ENCODE assay signal across 30 mouse cellular contexts in the genomic region with DNA sequence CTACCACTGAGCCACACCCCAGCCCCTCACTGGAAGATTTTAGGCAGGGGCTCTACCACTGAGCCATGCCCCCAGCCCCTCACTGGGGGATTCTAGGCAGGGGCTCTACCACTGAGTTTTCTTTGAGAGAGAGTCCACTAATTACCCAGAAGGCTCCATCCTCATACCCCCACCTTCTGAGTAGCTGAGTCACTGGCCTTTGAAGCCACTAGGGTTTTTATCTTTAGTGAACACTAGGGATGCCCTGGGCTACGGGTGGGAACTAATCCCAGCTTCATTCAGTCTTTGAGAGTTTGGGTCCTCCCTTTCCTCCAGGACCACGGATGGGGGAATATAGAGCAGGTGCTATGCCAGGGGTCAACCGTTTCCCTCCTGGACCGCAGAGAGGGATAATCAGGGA. TPM values are rescaled to one million over a fixed set of nuclear protein-coding genes. Genes with fewer than 3 reads are reported as not detected.
DNase-seq lines count a peak whose midpoint lies in the region; ATAC-seq and TF ChIP-seq lines count a peak whose summit lies in the region.
"Had no signal": no experiment of that assay in that cellular context is flagged by ENCODE, and none has a peak within 500 bp of the region (broad histone marks: within the 10 kb centered on the region; RNA-seq: fewer than 3 reads in every experiment).

No protein-coding gene starts in this region.

- TF ChIP-seq RAD21 in MEL (IDR thresholded peaks at IDR 0.05; ENCODE audit: low read depth, low read length): no peak

- WGBS in liver, embryonic 12.5 days (ENCODE audit: insufficient replicate concordance): 70% methylated on average over 4 of the region's 4 CpGs
- 76% methylated on average over 4 of the region's 4 CpGs for WGBS in liver, postnatal 0 days (ENCODE audit: insufficient replicate concordance)

- DNase-seq in G1E (ENCODE audit: low spot score) (no peak), MEL (ENCODE audit: low read depth, low spot score) (no peak)
- no peak for DNase-seq in liver, postnatal 0 days
- DNase-seq in lung, postnatal 25 days (ENCODE audit: low spot score): no peak
- DNase-seq in kidney, adult 11 months: no peak
- no peak for DNase-seq in adrenal gland, adult 2 months
- DNase-seq: adrenal gland, postnatal 14 days; B cell, adult 2 months; cerebellum, adult 11 months; cerebellum, adult 9-10 months; cerebellum, postnatal 36 days; kidney, adult 8-10 months; kidney, postnatal 10 days; layer of hippocampus, postnatal 36 days; lung, postnatal 36 days; retina, postnatal 1 day; right cerebral cortex, postnatal 14 days had no signal

- peaks cover 65% of the 10 kb centered on the region for H3K36me3 ChIP-seq in G1E (replicated peaks)
- H3K36me3 ChIP-seq in MEL (ENCODE audit: control insufficient read depth in 1 of 2, insufficient read depth in 2 of 2, low read length in 2 of 2): peaks cover 0 to 34% of the 10 kb centered on the region in 2 experiments; a peak in 3 of 4 replicates
- peaks cover 100% of the 10 kb centered on the region for H3K36me3 ChIP-seq in liver, embryonic 12.5 days
- H3K36me3 ChIP-seq in liver, postnatal 0 days (replicated peaks; ENCODE audit: insufficient read depth, low read length): peaks cover 52% of the 10 kb centered on the region
- H3K36me3 ChIP-seq: forebrain, embryonic 10.5 days; hindbrain, embryonic 12.5 days; intestine, embryonic 15.5 days; limb, embryonic 10.5 days; lung, embryonic 15.5 days; midbrain, embryonic 13.5 days; neural tube, embryonic 15.5 days had no signal

- no peak overlapping the region; the same call in 1 of the 2 replicates for H3K4me3 ChIP-seq in G1E (ENCODE audit: low read depth, low read length)
- no peak overlapping the region for H3K4me3 ChIP-seq in MEL (ENCODE audit: control insufficient read depth in 1 of 2, insufficient read depth in 1 of 2, low read depth in 2 of 2, low read length in 2 of 2)
- H3K4me3 ChIP-seq in liver, embryonic 12.5 days: no peak overlapping the region
- no peak overlapping the region for H3K4me3 ChIP-seq in liver, postnatal 0 days (ENCODE audit: low read depth, low read length)
- H3K4me3 ChIP-seq: forebrain, embryonic 10.5 days; hindbrain, embryonic 12.5 days; intestine, embryonic 15.5 days; limb, embryonic 10.5 days; limb, embryonic 15.5 days; lung, embryonic 15.5 days; megakaryocyte, embryonic 14.5 days; midbrain, embryonic 13.5 days; neural tube, embryonic 15.5 days had no signal

- H3K27me3 ChIP-seq in G1E (ENCODE audit: insufficient read depth, low read length) (no peaks in the 10 kb centered on the region), MEL (ENCODE audit: control insufficient read depth in 1 of 2, insufficient read depth in 2 of 2, low read length in 2 of 2) (no peaks in the 10 kb centered on the region)
- H3K27me3 ChIP-seq in liver, embryonic 12.5 days (replicated peaks): no peaks in the 10 kb centered on the region
- no peaks in the 10 kb centered on the region for H3K27me3 ChIP-seq in liver, postnatal 0 days (ENCODE audit: insufficient read depth, low read length)
- H3K27me3 ChIP-seq: hindbrain, embryonic 12.5 days; intestine, embryonic 15.5 days; limb, embryonic 15.5 days; lung, embryonic 15.5 days; megakaryocyte, embryonic 14.5 days; midbrain, embryonic 13.5 days; neural tube, embryonic 15.5 days had no signal

- TF ChIP-seq CTCF in G1E (IDR thresholded peaks at IDR 0.05; ENCODE audit: low read depth, low read length) (no peak), MEL (IDR thresholded peaks at IDR 0.05 in 2 of 3, conservative IDR thresholded peaks at IDR 0.05 in 1 of 3; ENCODE audit: control insufficient read depth in 1 of 3, insufficient read depth in 1 of 3, low read depth in 2 of 3, low read length in 3 of 3, poor library complexity in 1 of 3, severe bottlenecking in 1 of 3) (no peak)
- TF ChIP-seq CTCF in liver, postnatal 0 days (IDR thresholded peaks at IDR 0.05; ENCODE audit: low read depth): no peak

- H3K79me2 ChIP-seq in MEL (ENCODE audit: control insufficient read depth, insufficient read depth, low read length, poor library complexity): peaks cover 5% of the 10 kb centered on the region

- H3K4me1 ChIP-seq in G1E (ENCODE audit: insufficient read depth, low read depth, low read length) (peaks cover 62% of the 10 kb centered on the region), MEL (ENCODE audit: control insufficient read depth in 1 of 2, insufficient read depth in 2 of 2, low read length in 2 of 2) (peaks cover 6 to 14% of the 10 kb centered on the region in 2 experiments)
- peaks cover 70% of the 10 kb centered on the region for H3K4me1 ChIP-seq in liver, embryonic 12.5 days
- H3K4me1 ChIP-seq in liver, postnatal 0 days (ENCODE audit: insufficient read depth): peaks cover 19% of the 10 kb centered on the region
- H3K4me1 ChIP-seq: forebrain, embryonic 10.5 days; hindbrain, embryonic 12.5 days; intestine, embryonic 15.5 days; limb, embryonic 10.5 days; limb, embryonic 15.5 days; lung, embryonic 15.5 days; midbrain, embryonic 13.5 days; neural tube, embryonic 15.5 days had no signal

- H3K9me3 ChIP-seq in G1E (replicated peaks) (no peaks in the 10 kb centered on the region), MEL (replicated peaks; ENCODE audit: insufficient read depth, low read length) (no peaks in the 10 kb centered on the region)
- H3K9me3 ChIP-seq in liver, embryonic 12.5 days (replicated peaks): no peaks in the 10 kb centered on the region
- H3K9me3 ChIP-seq in liver, postnatal 0 days (ENCODE audit: low read length): no peaks in the 10 kb centered on the region
- H3K9me3 ChIP-seq: hindbrain, embryonic 12.5 days; intestine, embryonic 15.5 days; limb, embryonic 10.5 days; limb, embryonic 15.5 days; lung, embryonic 15.5 days; megakaryocyte, embryonic 14.5 days; midbrain, embryonic 13.5 days; neural tube, embryonic 15.5 days had no signal

- 0 out of 2 replicates have a peak, but pooled peaks have one; percentile 23 for ATAC-seq in G1E (ENCODE audit: extremely low read depth, insufficient number of reproducible peaks, low FRiP score, poor library complexity, severe bottlenecking)
- ATAC-seq in liver, embryonic 12.5 days: peak; percentile 76
- ATAC-seq in liver, postnatal 0 days: peak; percentile 44; the same call in 1 of the 2 replicates
- ATAC-seq: forebrain, embryonic 16.5 days; hindbrain, postnatal 0 days; intestine, embryonic 15.5 days; midbrain, embryonic 13.5 days had no signal

- TF ChIP-seq EP300 in MEL (IDR thresholded peaks at IDR 0.05; ENCODE audit: low read depth in 1 of 2, low read length in 2 of 2): no peak
- no peak for TF ChIP-seq EP300 in liver, postnatal 0 days (IDR thresholded peaks at IDR 0.05; ENCODE audit: low read depth)

- H3K27ac ChIP-seq in MEL (ENCODE audit: control insufficient read depth, low read depth, low read length): no peak overlapping the region
- peak overlapping the region; percentile 78 for H3K27ac ChIP-seq in liver, embryonic 12.5 days
- peak overlapping the region; percentile 46 for H3K27ac ChIP-seq in liver, postnatal 0 days (ENCODE audit: low read depth)
- H3K27ac ChIP-seq: forebrain, embryonic 10.5 days; hindbrain, embryonic 12.5 days; hindbrain, postnatal 0 days; intestine, embryonic 15.5 days; limb, embryonic 10.5 days; limb, embryonic 15.5 days; lung, embryonic 15.5 days; midbrain, embryonic 13.5 days; neural tube, embryonic 15.5 days had no signal

- TF ChIP-seq POLR2A in MEL (IDR thresholded peaks at IDR 0.05; ENCODE audit: control insufficient read depth in 1 of 2, insufficient read depth in 1 of 2, low read depth in 1 of 2, low read length in 2 of 2, poor library complexity in 1 of 2): no peak

- no peak overlapping the region for H3K9ac ChIP-seq in MEL (ENCODE audit: control insufficient read depth, low read depth, low read length, poor library complexity, severe bottlenecking)
- peak overlapping the region; percentile 37; the same call in 1 of the 2 replicates for H3K9ac ChIP-seq in liver, embryonic 12.5 days
- no peak overlapping the region; the same call in 1 of the 2 replicates for H3K9ac ChIP-seq in liver, postnatal 0 days (replicated peaks)
- H3K9ac ChIP-seq: hindbrain, embryonic 12.5 days; intestine, embryonic 15.5 days; limb, embryonic 15.5 days; lung, embryonic 15.5 days; midbrain, embryonic 13.5 days; neural tube, embryonic 15.5 days had no signal

- H3K4me2 ChIP-seq in liver, embryonic 12.5 days: peak overlapping the region; percentile 36
- no peak overlapping the region for H3K4me2 ChIP-seq in liver, postnatal 0 days (ENCODE audit: low read depth, low read length)
- H3K4me2 ChIP-seq: hindbrain, embryonic 12.5 days; intestine, embryonic 15.5 days; limb, embryonic 15.5 days; lung, embryonic 15.5 days; midbrain, embryonic 13.5 days; neural tube, embryonic 15.5 days had no signal

RNA-seq across cellular contexts. Expression of a gene that starts 10.8 kb away (rescaled TPM):
- 438 and 479 TPM in 2 replicates for total RNA-seq in G1E (2014; fragmentation: Nextera tagmentation)
- 212 and 254 TPM in 2 replicates for total RNA-seq in G1E (2017)
- polyA plus RNA-seq in G1E (2012): 394 and 460 TPM in 2 replicates
- 183 and 245 TPM in 2 replicates for total RNA-seq in MEL (2012; rRNA removed)
- polyA plus RNA-seq in MEL (2012; ENCODE audit: insufficient read depth in 1 of 2, insufficient read length in 2 of 2, low read depth in 1 of 2, low replicate concordance in 2 of 2, missing spikeins in 1 of 2): 100 to 1,000 TPM in 1 of 2 experiments, not detected in 1; 210 TPM
- polyA plus RNA-seq in liver, embryonic 12.5 days (2016; fragmentation: Nextera tagmentation; extraction: Ambion mirVana): 895 and 897 TPM in 2 replicates
- polyA plus RNA-seq in liver, postnatal 0 days (2015; fragmentation: Nextera tagmentation; extraction: Ambion mirVana): 372 and 407 TPM in 2 replicates
- 10 to 100 TPM; 48.4 to 51.1 TPM for total RNA-seq in adrenal gland, adult 2 months (2021)
- 70.2 and 86.2 TPM in 2 replicates for polyA plus RNA-seq in adrenal gland, adult 2 months (2012; rRNA removed)

RNA-seq across cellular contexts. Expression of a gene that starts 11.1 kb away (rescaled TPM):
- total RNA-seq in G1E (2014; fragmentation: Nextera tagmentation) (0.92 and 2.9 TPM in 2 replicates), G1E (2017) (1.1 and 1.2 TPM in 2 replicates), MEL (2012; rRNA removed) (0.19 and 0.36 TPM in 2 replicates)
- polyA plus RNA-seq in G1E (2012) (0.91 and 1.1 TPM in 2 replicates), MEL (2012; ENCODE audit: insufficient read depth in 1 of 2, insufficient read length in 2 of 2, low read depth in 1 of 2, low replicate concordance in 2 of 2, missing spikeins in 1 of 2) (under 1 TPM in 1 of 2 experiments, not detected in 1; 0.68 TPM)
- 0.11 and 0.12 TPM in 2 replicates for polyA plus RNA-seq in liver, embryonic 12.5 days (2016; fragmentation: Nextera tagmentation; extraction: Ambion mirVana)
- 0.02 and 0.18 TPM in 2 replicates for polyA plus RNA-seq in liver, postnatal 0 days (2015; fragmentation: Nextera tagmentation; extraction: Ambion mirVana)
- 1 to 10 TPM; 1.5 to 1.9 TPM for total RNA-seq in adrenal gland, adult 2 months (2021)
- 0.84 and 2.3 TPM in 2 replicates for polyA plus RNA-seq in adrenal gland, adult 2 months (2012; rRNA removed)
- total RNA-seq: gastrocnemius, adult 8-10 months had no signal

RNA-seq across cellular contexts. Expression of a gene that starts 15.0 kb away (rescaled TPM):
- total RNA-seq in G1E (2014; fragmentation: Nextera tagmentation) (5.2 and 9.0 TPM in 2 replicates), G1E (2017) (15.8 and 18.1 TPM in 2 replicates), MEL (2012; rRNA removed) (2.0 and 2.4 TPM in 2 replicates)
- polyA plus RNA-seq in G1E (2012) (24.0 and 27.0 TPM in 2 replicates), MEL (2012; ENCODE audit: insufficient read depth in 1 of 2, insufficient read length in 2 of 2, low read depth in 1 of 2, low replicate concordance in 2 of 2, missing spikeins in 1 of 2) (1 to 10 TPM in 1 of 2 experiments, not detected in 1; 6.7 TPM)
- polyA plus RNA-seq in liver, embryonic 12.5 days (2016; fragmentation: Nextera tagmentation; extraction: Ambion mirVana): 24.6 and 26.3 TPM in 2 replicates
- 16.2 and 17.0 TPM in 2 replicates for polyA plus RNA-seq in liver, postnatal 0 days (2015; fragmentation: Nextera tagmentation; extraction: Ambion mirVana)
- 10 to 100 TPM; 11.6 to 21.0 TPM for total RNA-seq in adrenal gland, adult 2 months (2021)
- 20.0 and 20.9 TPM in 2 replicates for polyA plus RNA-seq in adrenal gland, adult 2 months (2012; rRNA removed)

RNA-seq across cellular contexts. Expression of a gene that starts 28.1 kb away (rescaled TPM):
- total RNA-seq in G1E (2014; fragmentation: Nextera tagmentation) (18.5 and 18.6 TPM in 2 replicates), G1E (2017) (62.3 and 63.1 TPM in 2 replicates), MEL (2012; rRNA removed) (9.9 and 12.4 TPM in 2 replicates)
- polyA plus RNA-seq in G1E (2012) (56.9 and 75.3 TPM in 2 replicates), MEL (2012; ENCODE audit: insufficient read depth in 1 of 2, insufficient read length in 2 of 2, low read depth in 1 of 2, low replicate concordance in 2 of 2, missing spikeins in 1 of 2) (10 to 100 TPM in 1 of 2 experiments, not detected in 1; 10.6 TPM)
- polyA plus RNA-seq in liver, embryonic 12.5 days (2016; fragmentation: Nextera tagmentation; extraction: Ambion mirVana): 19.5 and 20.9 TPM in 2 replicates
- polyA plus RNA-seq in liver, postnatal 0 days (2015; fragmentation: Nextera tagmentation; extraction: Ambion mirVana): 18.3 and 18.5 TPM in 2 replicates
- 10 to 100 TPM; 17.9 to 25.6 TPM for total RNA-seq in adrenal gland, adult 2 months (2021)
- polyA plus RNA-seq in adrenal gland, adult 2 months (2012; rRNA removed): 57.7 and 60.5 TPM in 2 replicates

RNA-seq across cellular contexts. Expression of a gene that starts 40.5 kb away (rescaled TPM):
- 1.5 and 1.7 TPM in 2 replicates for total RNA-seq in G1E (2014; fragmentation: Nextera tagmentation)
- 0.93 and 1.3 TPM in 2 replicates for total RNA-seq in G1E (2017)
- polyA plus RNA-seq in G1E (2012): 2.3 and 2.7 TPM in 2 replicates
- total RNA-seq in MEL (2012; rRNA removed): 0.39 TPM in 2 replicates
- 1 to 10 TPM in 1 of 2 experiments, not detected in 1; 1.4 TPM for polyA plus RNA-seq in MEL (2012; ENCODE audit: insufficient read depth in 1 of 2, insufficient read length in 2 of 2, low read depth in 1 of 2, low replicate concordance in 2 of 2, missing spikeins in 1 of 2)
- polyA plus RNA-seq in liver, embryonic 12.5 days (2016; fragmentation: Nextera tagmentation; extraction: Ambion mirVana): 0.91 and 1.2 TPM in 2 replicates
- polyA plus RNA-seq in liver, postnatal 0 days (2015; fragmentation: Nextera tagmentation; extraction: Ambion mirVana): 0.25 and 0.28 TPM in 2 replicates
- 1 to 10 TPM; 1.4 to 4.0 TPM for total RNA-seq in adrenal gland, adult 2 months (2021)
- 2.0 and 2.2 TPM in 2 replicates for polyA plus RNA-seq in adrenal gland, adult 2 months (2012; rRNA removed)

Comparison
In these comparisons a context has a peak if more than half of its experiments do, and no peak if none do; other contexts are left out.
1. ATAC-seq: peak in every context shown above with its lines; median percentile 76 in liver, embryonic 12.5 days; 44 in liver, postnatal 0 days; 23 in G1E.